Mouse (Mus musculus): ENCODE measurements around the gene Stx1a.

DNA sequence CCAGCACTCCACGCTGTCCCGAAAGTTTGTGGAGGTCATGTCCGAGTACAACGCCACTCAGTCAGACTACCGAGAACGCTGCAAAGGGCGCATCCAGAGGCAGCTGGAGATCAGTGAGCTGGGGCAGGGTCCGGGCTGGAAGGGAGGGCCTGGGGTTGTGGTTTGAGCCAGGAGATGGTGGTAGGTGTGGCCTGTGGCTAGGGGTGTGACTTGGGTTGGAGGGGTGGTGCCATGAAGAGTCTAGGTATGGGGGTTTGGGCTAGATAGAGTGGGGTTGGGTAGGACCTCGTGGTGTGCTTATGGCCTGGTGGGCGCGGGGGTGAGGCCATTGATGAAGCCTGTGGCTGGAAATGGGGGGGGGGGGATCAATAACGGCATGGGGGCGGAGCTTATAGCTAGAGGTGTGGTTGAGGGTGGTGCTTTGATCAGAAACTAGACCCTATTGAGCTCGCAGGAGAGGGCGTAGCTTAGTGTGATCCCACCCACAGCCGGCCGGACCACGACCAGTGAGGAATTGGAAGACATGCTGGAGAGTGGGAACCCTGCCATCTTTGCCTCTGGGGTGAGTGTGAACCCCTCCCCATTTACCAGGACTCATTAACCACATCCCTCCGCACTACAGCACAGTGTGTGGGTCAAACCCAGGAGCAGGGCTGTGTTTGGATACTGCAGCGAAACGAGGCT is 19.0 kb downstream of the Stx1a start:
- TF ChIP-seq MYOG (IDR thresholded peaks at IDR 0.05; ENCODE audit: control insufficient read depth, extremely low read depth, insufficient read length): no peak
- no peak for TF ChIP-seq CTCF (IDR thresholded peaks at IDR 0.05; ENCODE audit: control insufficient read depth, insufficient read depth, insufficient read length)
- no peak for TF ChIP-seq USF1 (IDR thresholded peaks at IDR 0.05; ENCODE audit: low read depth)
- TF ChIP-seq MYOD1 (IDR thresholded peaks at IDR 0.05; ENCODE audit: control insufficient read depth, insufficient read length, low read depth): no peak
- TF ChIP-seq MAX (IDR thresholded peaks at IDR 0.05): no peak
- TF ChIP-seq FOSL1 (IDR thresholded peaks at IDR 0.05; ENCODE audit: insufficient read depth, low read length, poor library complexity, severe bottlenecking): no peak
- TF ChIP-seq CEBPB (IDR thresholded peaks at IDR 0.05; ENCODE audit: low read depth): no peak
